Mouse (Mus musculus): Measurements from ENCODE around the gene Rhobtb1.

Gene Rhobtb1

GRCm38 (mm10) chr10:69245906-69246668 lies 94.9 kb downstream of the Rhobtb1 start:
- DNase-seq (ENCODE audit: inconsistent ontology term), result no peak

GRCm38 (mm10) chr10:69246762-69247161 lies 95.5 kb downstream of the Rhobtb1 start:
- no peak for DNase-seq (ENCODE audit: inconsistent ontology term)

GRCm38 (mm10) chr10:69247311-69248033 lies 96.2 kb downstream of the Rhobtb1 start:
- no peak for DNase-seq (ENCODE audit: inconsistent ontology term)

GRCm38 (mm10) chr10:69248261-69249160 lies 97.3 kb downstream of the Rhobtb1 start:
- DNase-seq (ENCODE audit: inconsistent ontology term), result no peak

- no peak for DNase-seq (ENCODE audit: inconsistent ontology term)
These were observed 100.0 kb downstream of the Rhobtb1 start for GRCm38 (mm10) chr10:69251254-69251653.

GRCm38 (mm10) chr10:69252112-69253074 lies 101.2 kb downstream of the Rhobtb1 start:
- DNase-seq (ENCODE audit: inconsistent ontology term), result no peak

GRCm38 (mm10) chr10:69253075-69253685 lies 101.9 kb downstream of the Rhobtb1 start:
- peak; percentile 82 for DNase-seq (ENCODE audit: inconsistent ontology term)

- DNase-seq (ENCODE audit: inconsistent ontology term), result no peak
These were observed 102.4 kb downstream of the Rhobtb1 start for GRCm38 (mm10) chr10:69253686-69254080.

- DNase-seq (ENCODE audit: inconsistent ontology term), result peak; percentile 40
These were observed 103.2 kb downstream of the Rhobtb1 start for GRCm38 (mm10) chr10:69254390-69254847.

- no peak for DNase-seq (ENCODE audit: inconsistent ontology term)
These were observed 104.4 kb downstream of the Rhobtb1 start for GRCm38 (mm10) chr10:69255594-69255993.

GRCm38 (mm10) chr10:69257592-69258133 lies 106.4 kb downstream of the Rhobtb1 start:
- DNase-seq (ENCODE audit: inconsistent ontology term), result no peak

GRCm38 (mm10) chr10:69258588-69258987 lies 107.4 kb downstream of the Rhobtb1 start:
- DNase-seq (ENCODE audit: inconsistent ontology term), result peak; percentile 30

- no peak for DNase-seq (ENCODE audit: inconsistent ontology term)
These were observed 107.9 kb downstream of the Rhobtb1 start for GRCm38 (mm10) chr10:69259161-69259560.

- no peak for DNase-seq (ENCODE audit: inconsistent ontology term)
These were observed 108.7 kb downstream of the Rhobtb1 start for GRCm38 (mm10) chr10:69259929-69260328.

- DNase-seq (ENCODE audit: inconsistent ontology term), result no peak
These were observed 111.9 kb downstream of the Rhobtb1 start for GRCm38 (mm10) chr10:69262918-69263822.

GRCm38 (mm10) chr10:69263906-69264305 lies 112.7 kb downstream of the Rhobtb1 start:
- DNase-seq (ENCODE audit: inconsistent ontology term), result no peak

- DNase-seq (ENCODE audit: inconsistent ontology term), result no peak
These were observed 114.2 kb downstream of the Rhobtb1 start for GRCm38 (mm10) chr10:69265421-69265820.

GRCm38 (mm10) chr10:69268061-69268643 lies 116.9 kb downstream of the Rhobtb1 start:
- DNase-seq (ENCODE audit: inconsistent ontology term), result no peak

- DNase-seq (ENCODE audit: inconsistent ontology term), result no peak
These were observed 120.2 kb downstream of the Rhobtb1 start for GRCm38 (mm10) chr10:69271436-69271835.

Measured in Muller cell, postnatal 12 days (primary cell).